Mouse (Mus musculus): ENCODE measurements around the gene Cd82.

DNA sequence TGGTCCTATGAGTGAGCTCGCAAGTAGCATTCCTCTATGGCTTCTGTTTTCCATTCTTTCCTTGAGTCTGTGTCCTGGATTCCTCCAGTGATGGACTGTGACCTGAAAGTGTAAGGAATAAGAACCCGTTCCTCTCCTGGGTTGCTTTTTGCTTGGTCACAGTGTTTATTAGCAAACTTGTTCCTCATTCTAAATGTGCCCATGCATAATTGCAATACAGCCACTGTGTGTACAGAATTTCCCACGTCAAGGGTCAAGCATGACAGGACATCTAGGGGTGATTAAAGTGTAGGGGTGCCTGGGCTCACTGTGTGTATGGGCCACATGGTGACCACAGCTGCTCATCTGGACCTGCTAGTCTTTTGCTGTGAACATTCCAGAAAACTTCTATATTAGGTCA is 28.0 kb downstream of the Cd82 start:
- TF ChIP-seq E2F4 (IDR thresholded peaks at IDR 0.05; ENCODE audit: insufficient replicate concordance, low read depth, low read length) (no peak), EP300 (IDR thresholded peaks at IDR 0.05; ENCODE audit: low read length) (no peak), MAZ (IDR thresholded peaks at IDR 0.05; ENCODE audit: low read depth, low read length) (no peak), CTCF (conservative IDR thresholded peaks at IDR 0.05 in 1 of 2, IDR thresholded peaks at IDR 0.05 in 1 of 2; ENCODE audit: low read depth in 2 of 2, low read length in 2 of 2) (no peak), MAX (IDR thresholded peaks at IDR 0.05; ENCODE audit: low read length) (no peak)
